Mouse (Mus musculus) kidney, postnatal 0 days (tissue): Measurements from ENCODE around the gene Zbtb6. TPM values are rescaled to one million over a fixed set of nuclear protein-coding genes. Genes with fewer than 3 reads are reported as not detected.

Source experiments
- ATAC-seq: fragments of 200-750 bp; cut with Nextera tagmentation; replicated peaks from 2 replicates; pipeline ENCODE4 v1.8.0; 2017; ENCODE audit warnings: low read depth, moderate number of reproducible peaks, moderate TSS enrichment, moderate library complexity; ENCODE audit not compliant: low FRiP score
- DNase-seq: peaks from one replicate; pipeline ENCODE4 v3.0.0-alpha.2; 2016; ENCODE audit warnings: low spot score
- H3K27ac ChIP-seq: fragments of 300-500 bp; sonication (generic); 2 replicates; pipeline ENCODE4 v1.5.1; 2014; ENCODE audit warnings: mild to moderate bottlenecking
- H3K27me3 ChIP-seq: fragments of 300-500 bp; sonication (generic); 2 replicates; pipeline ENCODE4 v1.6.1; 2014; ENCODE audit warnings: low read length, mixed read lengths; ENCODE audit not compliant: insufficient read depth
- H3K36me3 ChIP-seq: fragments of 300-500 bp; sonication (generic); 2 replicates; pipeline ENCODE4 v1.6.1; 2014; ENCODE audit warnings: low read length, mixed read lengths; ENCODE audit not compliant: insufficient read depth
- H3K4me1 ChIP-seq: fragments of 300-500 bp; sonication (generic); replicated peaks from 2 replicates; pipeline ENCODE4 v1.6.1; 2014; ENCODE audit warnings: antibody characterized with exemption, low read length, mixed read lengths; ENCODE audit not compliant: insufficient read depth
- H3K4me2 ChIP-seq: fragments of 300-500 bp; sonication (generic); 2 replicates; pipeline ENCODE4 v1.6.1; 2014; ENCODE audit warnings: mild to moderate bottlenecking, low read length, moderate library complexity, mixed read lengths
- H3K4me3 ChIP-seq: fragments of 300-500 bp; sonication (generic); replicated peaks from 2 replicates; pipeline ENCODE4 v1.5.1; 2014; ENCODE audit warnings: low read depth, low read length
- H3K9ac ChIP-seq: fragments of 300-500 bp; sonication (generic); 2 replicates; pipeline ENCODE4 v1.6.1; 2014; ENCODE audit warnings: low read depth, low read length
- H3K9me3 ChIP-seq: fragments of 300-500 bp; sonication (generic); replicated peaks from 2 replicates; pipeline ENCODE4 v1.6.1; 2016; ENCODE audit warnings: low read length, inconsistent platforms, mixed read lengths
- CTCF ChIP-seq: IDR thresholded peaks from 2 replicates; pipeline ENCODE4 v1.5.1; 2016; ENCODE audit warnings: antibody characterized with exemption, low read depth, mild to moderate bottlenecking, moderate library complexity
- WGBS: fragments of 180-500 bp; shearing (Covaris S2); extraction: QIAGEN DNeasy Blood & Tissue Kit; methylation state at CpG from one replicate; pipeline ENCODE4 v1.1.7; 2014; 5-methylcytosine and 5-hydroxymethylcytosine counted together
- polyA plus RNA-seq: library from polyadenylated mRNA; unstranded; fragments of >200 nt; fragmentation: Nextera tagmentation; extraction: Ambion mirVana; gene quantifications from 2 replicates; pipeline ENCODE4 v1.2.1, GENCODE M21; 2015

The Zbtb6 gene
- polyA plus RNA-seq, 1 experiment from 2014 or later, result 5.0 TPM

DNA sequence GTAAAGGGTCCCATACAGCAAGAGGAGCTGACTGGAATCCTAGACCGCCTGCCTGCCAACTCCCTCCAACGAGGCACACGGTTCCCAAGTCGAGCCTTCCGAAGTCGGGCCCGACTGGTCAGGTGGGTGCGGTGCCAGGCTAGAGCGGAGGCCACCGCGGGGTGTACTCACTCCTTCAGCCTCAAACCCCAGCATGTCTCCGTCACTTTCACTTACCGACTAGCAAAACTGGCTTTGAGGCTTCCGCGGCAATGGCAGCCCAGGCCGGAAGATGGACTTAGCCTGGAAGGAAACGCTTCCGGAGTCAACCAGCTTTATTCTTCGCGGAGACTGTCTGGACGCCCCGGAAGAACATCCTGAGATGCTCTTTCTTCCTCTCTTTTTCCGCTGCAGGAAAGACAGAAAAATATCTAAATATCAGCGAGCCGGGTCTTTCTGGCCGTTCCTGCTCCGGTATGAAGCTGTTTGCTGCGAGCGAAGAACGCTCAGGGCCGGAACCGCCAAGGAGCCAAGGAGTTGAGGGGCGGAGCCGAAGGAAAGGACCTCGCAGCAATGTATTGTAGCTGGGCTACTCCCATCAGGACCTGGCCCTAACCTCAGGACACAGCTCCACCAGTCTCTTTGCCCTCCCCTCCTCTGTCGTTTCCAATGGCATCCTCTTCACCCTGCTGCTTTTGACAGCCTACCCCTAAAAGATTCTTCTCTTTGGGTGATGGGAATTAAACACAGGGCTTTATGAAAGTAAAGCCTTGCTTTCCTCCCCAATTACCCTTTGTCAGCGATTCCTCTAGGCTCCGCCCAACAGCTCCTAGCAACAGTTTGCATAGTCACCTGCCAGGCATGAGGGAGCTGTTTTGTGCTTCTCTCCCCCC lies 12.1 kb downstream of the Zbtb6 start:
- no peaks in the 10 kb centered on the region for H3K9me3 ChIP-seq

DNA sequence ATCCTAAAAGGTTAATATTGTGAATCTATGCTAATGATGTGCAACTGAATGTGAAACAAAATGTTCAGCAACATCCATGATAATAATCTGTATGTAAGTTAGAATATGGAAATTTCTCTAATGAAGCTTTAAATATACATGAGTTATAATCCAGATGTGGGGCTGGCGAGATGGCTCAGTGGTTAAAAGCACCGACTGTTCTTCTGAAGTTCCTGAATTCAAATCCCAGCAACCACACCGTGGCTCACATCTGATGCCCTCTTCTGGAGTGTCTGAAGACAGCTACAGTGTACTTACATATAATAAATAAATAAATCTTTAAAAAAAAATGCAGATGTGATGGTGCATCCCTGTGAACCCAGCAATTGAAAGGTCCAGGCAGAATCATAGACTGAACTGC lies 19.3 kb downstream of the Zbtb6 start:
- no peak for DNase-seq
- Histone ChIP-seq H3K9ac (no peak overlapping the region), H3K9me3 (no peaks in the 10 kb centered on the region), H3K27me3 (no peaks in the 10 kb centered on the region), H3K4me3 (no peak overlapping the region), H3K27ac (no peak overlapping the region), H3K4me1 (no peaks in the 10 kb centered on the region), H3K4me2 (no peak overlapping the region), H3K36me3 (no peaks in the 10 kb centered on the region)
- no peak for TF ChIP-seq CTCF
- no peak for ATAC-seq
- WGBS, result 60% methylated on average over 3 of the region's 3 CpGs

More for the DNA sequence above, 12.1 kb downstream of the Zbtb6 start:
- peak overlapping the region; percentile 72 for H3K9ac ChIP-seq
- under 1% methylated on average over 38 of the region's 38 CpGs for WGBS
- peak overlapping the region; percentile 75 for H3K4me2 ChIP-seq
- TF ChIP-seq CTCF, result no peak
- ATAC-seq, result peak; percentile 92
- peak; percentile 97 for DNase-seq
- H3K36me3 ChIP-seq, result peaks cover 5% of the 10 kb centered on the region
- peak overlapping the region; percentile 96 for H3K27ac ChIP-seq
- no peaks in the 10 kb centered on the region for H3K27me3 ChIP-seq
- peaks cover 9% of the 10 kb centered on the region for H3K4me1 ChIP-seq
- peak overlapping the region; percentile 62 for H3K4me3 ChIP-seq

DNA sequence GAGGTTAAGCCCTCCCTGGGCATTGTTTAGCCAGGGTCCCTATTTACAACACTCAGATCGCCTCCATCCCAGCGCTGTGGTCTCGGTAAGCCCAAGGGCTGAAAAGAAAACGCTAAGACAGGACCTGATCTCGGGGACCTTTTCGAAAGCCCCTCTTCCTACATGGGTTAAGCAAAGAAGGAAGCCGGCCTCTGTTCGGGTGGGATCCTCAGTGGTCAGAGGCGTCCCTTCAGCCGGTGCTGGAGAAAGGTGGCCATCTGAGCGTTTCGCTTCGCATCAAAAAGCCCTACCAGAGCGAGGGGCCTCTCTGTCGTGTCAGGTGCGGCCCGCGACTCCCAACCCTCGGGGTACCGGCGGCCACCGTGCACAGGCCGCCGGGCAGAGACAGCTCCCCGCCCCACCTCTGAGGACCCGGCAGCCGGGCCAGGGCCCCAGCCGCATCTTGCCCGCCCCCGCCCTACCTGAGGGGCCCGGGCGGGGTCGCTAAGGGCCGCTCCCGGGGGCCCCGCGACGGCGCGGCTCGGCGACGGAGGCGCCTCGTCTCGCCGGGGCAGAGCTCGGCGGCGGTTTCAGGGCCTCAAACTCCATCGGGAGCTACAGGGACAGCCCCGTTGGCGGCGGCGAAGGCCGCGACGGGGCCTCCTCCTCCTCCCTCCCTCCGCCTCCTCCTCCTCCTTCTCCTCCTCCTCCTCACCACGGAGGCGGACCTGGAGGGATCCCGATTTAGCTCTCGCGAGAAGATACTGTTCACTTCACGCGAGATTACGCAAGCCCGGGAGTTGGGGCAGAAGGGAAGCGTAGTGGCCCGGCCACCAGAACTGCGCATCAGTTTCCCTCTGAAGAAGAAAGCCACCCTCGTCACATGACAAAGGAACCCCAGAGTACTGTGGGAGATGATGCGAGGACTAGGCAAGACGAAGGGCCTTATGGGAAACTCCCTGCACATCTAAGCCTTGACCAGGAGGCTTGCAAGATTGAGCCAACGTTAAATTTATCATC lies 20.4 kb downstream of the Zbtb6 start, which contains the start of gene Rc3h2:
Gene Rc3h2, minus strand, starts transcription at position 598 of the 999 bp plus-strand sequence.
- H3K36me3 ChIP-seq, result no peaks in the 10 kb centered on the region
- no peaks in the 10 kb centered on the region for H3K9me3 ChIP-seq
- under 1% methylated on average over 57 of the region's 75 CpGs for WGBS
- H3K4me3 ChIP-seq, result peak within 1 kb of the TSS; percentile 93
- ATAC-seq, result peak; percentile 99
- peak within 1 kb of the TSS; percentile 96 for H3K9ac ChIP-seq
- TF ChIP-seq CTCF, result no peak
- peak within 1 kb of the TSS; percentile 95 for H3K27ac ChIP-seq
- H3K4me1 ChIP-seq, result no peaks in the 10 kb centered on the region
- H3K4me2 ChIP-seq, result peak within 1 kb of the TSS; percentile 62
- no peaks in the 10 kb centered on the region for H3K27me3 ChIP-seq
- DNase-seq, result peak; percentile 98

DNA sequence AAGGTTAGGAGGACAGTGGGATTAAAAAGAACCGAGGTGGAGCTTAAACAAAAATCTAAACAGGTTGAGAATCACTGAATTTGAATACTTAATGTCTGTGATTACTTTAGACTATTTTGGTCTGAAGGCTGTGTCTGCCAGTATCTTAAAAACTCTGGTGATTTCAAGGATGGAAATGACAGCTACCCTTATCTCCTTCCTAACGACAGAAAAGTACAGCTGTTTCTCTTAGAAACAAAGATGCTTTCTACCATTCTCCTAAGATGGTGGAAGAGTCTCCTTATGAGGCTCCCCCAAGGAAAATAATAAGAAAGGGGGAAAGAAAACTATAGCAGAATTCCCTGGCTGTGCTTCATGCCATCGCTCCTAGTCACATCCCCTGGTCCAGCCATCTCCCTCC lies 21.1 kb downstream of the Zbtb6 start:
- Histone ChIP-seq H3K9me3 (no peaks in the 10 kb centered on the region), H3K4me1 (no peaks in the 10 kb centered on the region), H3K4me3 (peak overlapping the region; percentile 93), H3K27ac (peak overlapping the region; percentile 95), H3K4me2 (peak overlapping the region; percentile 62), H3K27me3 (no peaks in the 10 kb centered on the region), H3K9ac (peak overlapping the region; percentile 96), H3K36me3 (no peaks in the 10 kb centered on the region)
- ATAC-seq, result no peak
- DNase-seq, result peak; percentile 15
- TF ChIP-seq CTCF, result no peak
- 4% methylated on average over 3 of the region's 3 CpGs for WGBS

DNA sequence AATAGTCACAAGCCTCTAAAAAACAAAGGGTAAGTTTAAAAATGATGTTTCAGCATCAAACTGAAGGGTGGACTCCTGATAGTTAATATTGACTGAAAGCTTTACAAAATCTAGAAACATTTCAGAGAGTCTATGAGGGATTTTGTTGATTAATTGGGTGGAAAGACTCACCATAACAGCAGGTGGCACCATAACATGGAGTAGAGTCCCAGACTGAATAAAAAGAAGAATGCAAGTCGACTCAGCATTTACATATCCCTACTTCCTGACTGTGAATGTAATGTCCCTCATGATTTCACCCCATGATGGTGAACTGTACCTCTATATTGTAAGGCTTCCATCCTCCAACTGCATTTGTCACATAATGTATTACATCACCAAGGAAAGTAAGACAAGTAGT lies 47.4 kb downstream of the Zbtb6 start:
- Histone ChIP-seq H3K27me3 (no peaks in the 10 kb centered on the region), H3K36me3 (peaks cover 22% of the 10 kb centered on the region), H3K9ac (no peak overlapping the region), H3K27ac (no peak overlapping the region), H3K4me2 (no peak overlapping the region), H3K9me3 (no peaks in the 10 kb centered on the region), H3K4me1 (no peaks in the 10 kb centered on the region), H3K4me3 (no peak overlapping the region)
- DNase-seq (peak; percentile 42), ATAC-seq (no peak)
- WGBS, result 52% methylated on average over 1 of the region's 1 CpGs
- TF ChIP-seq CTCF, result peak; percentile 51; the same call in 1 of the 2 replicates

DNA sequence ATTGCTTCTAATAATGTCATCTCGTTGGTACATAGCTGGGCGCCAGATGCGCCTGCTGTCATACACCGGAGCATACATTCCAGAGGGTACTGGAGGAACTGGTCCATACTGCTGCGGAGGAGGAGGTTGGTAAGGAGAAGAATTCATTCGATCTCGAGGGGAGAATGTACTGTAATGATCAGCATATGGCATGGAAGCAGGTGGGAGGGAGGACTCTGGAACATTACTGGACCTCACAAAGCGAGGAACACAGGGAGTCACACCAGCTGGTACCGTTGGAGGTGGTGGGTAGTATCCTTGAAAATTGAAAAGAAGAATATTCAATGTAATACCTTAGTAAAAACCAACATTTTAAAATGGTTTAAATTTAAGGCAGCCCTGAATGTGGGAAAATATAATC lies 60.0 kb downstream of the Zbtb6 start:
- H3K36me3 ChIP-seq, result peaks cover 20% of the 10 kb centered on the region

More for the DNA sequence above, 60.0 kb downstream of the Zbtb6 start:
- ATAC-seq, result no peak
- Histone ChIP-seq H3K4me1 (no peaks in the 10 kb centered on the region), H3K4me3 (no peak overlapping the region), H3K27me3 (no peaks in the 10 kb centered on the region), H3K9ac (no peak overlapping the region), H3K27ac (no peak overlapping the region), H3K9me3 (no peaks in the 10 kb centered on the region), H3K4me2 (no peak overlapping the region)
- no peak for DNase-seq
- no peak for TF ChIP-seq CTCF
- 93% methylated on average over 9 of the region's 9 CpGs for whole genome bisulfite sequencing
